Mouse (Mus musculus) mouse embryonic stem cell (cell line): Measurements from ENCODE around the gene Cacna1e.

Experiments
- in situ Hi-C, 2 experiments: fragments of 300-500 bp; cut with MboI; formaldehyde crosslinking; loops; 1 replicate in 1 of 2; 3 replicates in 1 of 2; pipeline ENCODE4 v1.14.3; 2019 to 2020; ENCODE audit warnings: low sequenced_read_pairs in 2 of 2, low pct_unique_long_range_greater_than_20kb in 1 of 2, mixed read lengths in 1 of 2; ENCODE audit not compliant: unreplicated experiment in 1 of 2

Gene Cacna1e

DNA sequence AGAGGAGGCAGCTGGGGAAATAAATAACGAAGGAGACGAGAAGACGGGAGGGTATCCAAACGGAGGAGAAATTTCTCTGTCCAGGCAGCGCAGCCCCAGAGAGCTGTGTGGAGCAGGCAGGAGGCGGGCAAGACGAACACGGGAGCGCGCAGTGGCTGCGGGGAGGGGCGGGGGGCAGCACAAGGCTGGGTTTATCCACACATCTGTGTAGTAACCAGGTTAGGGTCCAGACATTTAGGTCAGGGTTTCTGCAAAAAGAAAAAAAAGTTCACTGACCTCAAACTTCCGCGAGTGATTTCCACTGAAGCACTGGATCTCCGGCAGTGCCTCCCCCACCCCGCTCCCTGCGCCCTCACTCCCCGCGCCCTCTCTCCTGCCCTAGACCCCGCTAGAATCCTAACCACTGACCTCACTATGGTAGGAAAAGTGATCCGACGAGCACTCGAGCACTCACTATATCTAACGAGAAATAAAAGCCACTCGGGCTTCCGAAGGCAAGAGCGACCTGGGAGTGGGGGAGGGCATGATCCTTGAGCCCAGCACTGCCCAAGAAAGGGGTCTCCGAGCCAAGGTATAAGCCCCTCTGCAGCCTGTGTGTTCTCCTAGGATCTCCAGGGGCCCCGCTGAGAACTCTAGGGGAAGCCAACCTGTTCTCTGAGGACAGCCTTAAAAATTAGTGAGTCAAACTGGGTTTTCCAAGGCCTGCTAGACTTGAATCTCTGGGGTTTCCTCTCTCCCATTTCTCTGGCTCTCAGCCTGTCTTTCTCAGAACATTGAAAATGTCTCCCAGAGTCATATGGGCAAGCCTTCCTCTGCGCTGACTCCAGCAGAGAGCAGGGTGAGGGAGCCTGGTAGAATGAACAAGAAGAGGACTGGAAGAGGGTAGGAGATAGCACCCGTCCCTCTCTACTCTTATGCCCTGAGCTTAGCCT is at the start of gene Cacna1e:
TSS of gene Cacna1e (minus strand) at position 227 of the 932 bp plus-strand sequence.
- in situ Hi-C loops, result no loop called here

- in situ Hi-C loops, result no loop called here
Measured at GRCm38 (mm10) chr1:154918406-154918805, 34.1 kb upstream of the Cacna1e start.

GRCm38 (mm10) chr1:154917438-154917837 is 33.1 kb upstream of the Cacna1e start:
- in situ Hi-C loops, result no loop called here

DNA sequence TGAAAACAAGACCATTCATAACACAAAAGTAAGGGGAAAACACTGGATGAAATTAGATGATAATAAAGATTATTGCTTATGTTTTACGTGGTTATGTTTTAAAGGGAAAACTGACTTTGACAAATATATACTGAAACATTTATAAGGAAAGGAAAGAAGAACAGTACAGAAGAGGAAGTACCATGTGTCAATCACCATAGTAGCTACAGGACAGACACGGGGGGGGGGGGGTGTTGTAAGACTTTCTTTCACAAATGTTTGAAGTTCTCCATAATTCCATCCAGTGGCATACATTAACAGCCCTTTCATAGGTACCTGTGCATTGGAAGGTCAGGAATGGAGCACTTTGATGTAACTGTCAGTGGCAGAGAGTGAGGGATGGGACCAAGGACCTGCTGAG is 25.3 kb upstream of the Cacna1e start:
- in situ Hi-C loops, result no loop called here

- in situ Hi-C loops, result no loop called here
Measured at GRCm38 (mm10) chr1:154897390-154897789, 13.1 kb upstream of the Cacna1e start.

- in situ Hi-C loops, result no loop called here
Measured at GRCm38 (mm10) chr1:154890244-154890643, 5.9 kb upstream of the Cacna1e start.

GRCm38 (mm10) chr1:154888495-154888894 is 4.2 kb upstream of the Cacna1e start:
- in situ Hi-C loops, result no loop called here

GRCm38 (mm10) chr1:154888018-154888417 is 3.7 kb upstream of the Cacna1e start:
- in situ Hi-C loops, result no loop called here

DNA sequence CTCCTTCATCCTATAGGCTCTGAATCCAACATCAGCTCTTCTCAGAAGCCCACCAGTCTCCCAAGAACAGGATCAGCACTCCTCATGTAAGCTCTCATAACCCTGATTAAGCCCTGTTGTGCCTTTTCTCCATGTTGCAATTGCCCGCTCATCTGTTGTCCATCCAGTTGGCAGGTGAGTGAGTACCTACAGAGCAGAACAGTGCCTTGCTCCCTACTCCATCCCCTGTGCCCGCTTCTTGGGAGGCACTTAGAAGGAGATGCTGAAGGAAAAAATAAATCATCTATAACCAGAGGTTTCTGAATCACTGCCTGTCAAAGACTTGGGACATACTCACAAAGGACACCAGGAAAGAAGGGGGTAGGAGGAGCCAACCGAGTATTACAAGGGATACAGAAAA is 3.2 kb upstream of the Cacna1e start:
- in situ Hi-C loops, result no loop called here

- in situ Hi-C loops, result no loop called here
Measured at GRCm38 (mm10) chr1:154886611-154887010, 2.3 kb upstream of the Cacna1e start.

- in situ Hi-C loops, result no loop called here
Measured at GRCm38 (mm10) chr1:154885207-154885548, 877 bp upstream of the Cacna1e start.

- in situ Hi-C loops, result no loop called here
Measured at GRCm38 (mm10) chr1:154883596-154884191, 607 bp downstream of the Cacna1e start.

DNA sequence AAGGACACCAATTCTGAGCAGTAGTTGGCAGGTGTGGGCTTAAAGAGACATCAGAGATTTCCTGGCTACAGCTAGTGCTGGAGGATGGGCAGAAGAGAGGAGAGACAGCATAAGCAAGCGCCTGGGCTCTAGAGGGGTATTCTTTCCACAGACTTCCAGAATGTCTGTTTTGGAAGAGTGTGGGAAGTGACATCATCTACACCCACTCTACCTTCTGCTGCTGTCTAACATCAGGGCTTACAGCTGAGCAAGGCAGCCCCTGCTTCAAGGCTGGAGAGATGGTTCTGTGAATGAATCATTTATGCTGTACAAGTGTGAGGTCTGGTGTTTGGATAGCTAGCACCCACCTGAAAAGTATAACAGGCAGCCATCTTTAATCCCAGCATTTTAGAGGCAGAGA is 18.3 kb downstream of the Cacna1e start:
- in situ Hi-C loops, result no loop called here

GRCm38 (mm10) chr1:154861416-154861815 is 22.9 kb downstream of the Cacna1e start:
- in situ Hi-C loops, result no loop called here

DNA sequence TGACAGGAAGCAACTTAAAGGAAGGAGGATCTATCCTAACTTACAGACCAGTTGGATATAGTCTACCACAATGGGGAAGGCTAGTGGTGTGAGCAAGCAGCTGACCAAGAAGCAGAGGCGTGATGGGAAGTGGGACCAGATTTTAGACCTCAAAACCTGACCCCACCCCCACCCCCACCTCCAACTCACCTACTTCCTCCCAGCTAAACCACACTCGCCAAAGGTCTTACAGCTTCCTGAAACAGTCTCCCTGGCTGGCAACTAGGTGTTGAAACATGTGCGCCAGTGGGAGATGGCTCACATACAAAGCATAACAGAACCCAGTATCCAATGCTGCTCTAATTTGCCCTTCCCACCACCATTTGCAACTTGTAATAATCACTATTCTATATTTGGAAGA is 29.7 kb downstream of the Cacna1e start:
- in situ Hi-C loops, result no loop called here

GRCm38 (mm10) chr1:154850515-154851287 is 33.6 kb downstream of the Cacna1e start:
- in situ Hi-C loops, result no loop called here

GRCm38 (mm10) chr1:154848683-154849579 is 35.4 kb downstream of the Cacna1e start:
- in situ Hi-C loops, result no loop called here

DNA sequence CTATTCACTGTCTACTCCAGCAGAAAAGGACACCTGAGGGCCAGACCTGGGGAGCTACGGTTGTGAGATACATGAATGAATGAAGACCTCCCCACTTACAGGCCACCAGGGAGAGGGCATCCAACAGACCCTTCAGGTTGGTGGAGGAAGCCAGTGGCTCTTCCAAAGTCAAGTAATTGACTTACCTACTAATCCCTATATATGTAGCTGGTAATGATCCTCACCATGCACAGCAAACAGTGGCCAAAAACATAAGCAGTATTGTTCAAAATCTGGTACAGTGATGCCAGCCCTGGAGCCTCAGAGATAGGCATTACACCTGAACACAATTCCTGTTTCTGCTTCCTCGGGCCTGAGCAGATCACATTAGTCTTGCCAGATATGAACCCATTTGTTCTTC is 37.4 kb downstream of the Cacna1e start:
- in situ Hi-C loops, result no loop called here
